ENCODE assay signal across 8 mouse cellular contexts in genomic region chr16:27457273-27457672, GRCm38 (mm10).
A peak's percentile ranks its signal among the peaks of the same experiment; 100 is the strongest.
DNase-seq lines count a peak whose midpoint lies in the region.

No protein-coding gene starts in this region.

- peak; percentile 47 to 51 for DNase-seq in CD8-positive naive resting alpha-beta T cell, adult 2 months (ENCODE audit: low read depth in 2 of 2, low spot score in 2 of 2)
- peak; percentile 81 for DNase-seq in adrenal gland, postnatal 14 days
- peak; percentile 71 for DNase-seq in embryo, embryonic 9.5 days (ENCODE audit: extremely low spot score)
- peak; percentile 6 for DNase-seq in heart, postnatal 25 days (ENCODE audit: low spot score)
- DNase-seq in layer of hippocampus, adult 8-10 months (ENCODE audit: low spot score in 2 of 2): peak; percentile 57 to 86
- peak; percentile 80 for DNase-seq in lung, postnatal 10 days
- peak; percentile 52 for DNase-seq in retina, adult 2 months (ENCODE audit: low read depth, low spot score)
- peak; percentile 37 to 58 for DNase-seq in thymus, postnatal 36 days

- intact Hi-C loops in heart, postnatal 25 days (cut with DNase I): loop anchor here (5.0 kb wide), 1 partner anchor 315 kb away; no protein-coding TSS in a partner anchor

Comparison
In these comparisons a context has a peak if more than half of its experiments do, and no peak if none do; other contexts are left out.
1. Peak in every context shown above with its lines: DNase-seq.
2. DNase-seq: peak in every context shown above with its lines; median percentile 81 in adrenal gland, postnatal 14 days; 80 in lung, postnatal 10 days; 72 in layer of hippocampus, adult 8-10 months; 71 in embryo, embryonic 9.5 days; 52 in retina, adult 2 months; 49 in CD8-positive naive resting alpha-beta T cell, adult 2 months; 48 in thymus, postnatal 36 days; 6 in heart, postnatal 25 days.